Mouse (Mus musculus) C2C12 (cell line): Measurements from ENCODE around the gene Htt.

Source experiments
- CTCF ChIP-seq: IDR thresholded peaks from one replicate; pipeline ENCODE4 v1.5.1; 2011; ENCODE audit not compliant: control insufficient read depth, insufficient read depth, insufficient read length
- FOSL1 ChIP-seq: IDR thresholded peaks from one replicate; pipeline ENCODE4 v1.8.0; 2011; ENCODE audit warnings: mild to moderate bottlenecking, low read length; ENCODE audit not compliant: poor library complexity, insufficient read depth, severe bottlenecking
- MAX ChIP-seq: IDR thresholded peaks from one replicate; pipeline ENCODE4 v1.6.1; 2011; ENCODE audit warnings: mild to moderate bottlenecking, control low read depth
- MYOD1 ChIP-seq: IDR thresholded peaks from one replicate; pipeline ENCODE4 v1.6.1; 2011; ENCODE audit warnings: low read depth; ENCODE audit not compliant: control insufficient read depth, insufficient read length
- MYOG ChIP-seq: IDR thresholded peaks from one replicate; pipeline ENCODE4 v1.6.1; 2011; ENCODE audit not compliant: control insufficient read depth, insufficient read length; ENCODE audit errors: extremely low read depth
- USF1 ChIP-seq: IDR thresholded peaks from one replicate; pipeline ENCODE4 v1.6.1; 2011; ENCODE audit warnings: low read depth, mild to moderate bottlenecking, control low read depth, moderate library complexity

GRCm38 (mm10) chr5:34729141-34729540 is 32.4 kb upstream of the Htt start:
- no peak for TF ChIP-seq MYOG
- no peak for TF ChIP-seq CTCF
- no peak for TF ChIP-seq MAX
- TF ChIP-seq FOSL1: no peak
- TF ChIP-seq MYOD1: no peak
- TF ChIP-seq USF1: no peak
